9 mouse cellular contexts compared by ENCODE assay signal in the genomic region with DNA sequence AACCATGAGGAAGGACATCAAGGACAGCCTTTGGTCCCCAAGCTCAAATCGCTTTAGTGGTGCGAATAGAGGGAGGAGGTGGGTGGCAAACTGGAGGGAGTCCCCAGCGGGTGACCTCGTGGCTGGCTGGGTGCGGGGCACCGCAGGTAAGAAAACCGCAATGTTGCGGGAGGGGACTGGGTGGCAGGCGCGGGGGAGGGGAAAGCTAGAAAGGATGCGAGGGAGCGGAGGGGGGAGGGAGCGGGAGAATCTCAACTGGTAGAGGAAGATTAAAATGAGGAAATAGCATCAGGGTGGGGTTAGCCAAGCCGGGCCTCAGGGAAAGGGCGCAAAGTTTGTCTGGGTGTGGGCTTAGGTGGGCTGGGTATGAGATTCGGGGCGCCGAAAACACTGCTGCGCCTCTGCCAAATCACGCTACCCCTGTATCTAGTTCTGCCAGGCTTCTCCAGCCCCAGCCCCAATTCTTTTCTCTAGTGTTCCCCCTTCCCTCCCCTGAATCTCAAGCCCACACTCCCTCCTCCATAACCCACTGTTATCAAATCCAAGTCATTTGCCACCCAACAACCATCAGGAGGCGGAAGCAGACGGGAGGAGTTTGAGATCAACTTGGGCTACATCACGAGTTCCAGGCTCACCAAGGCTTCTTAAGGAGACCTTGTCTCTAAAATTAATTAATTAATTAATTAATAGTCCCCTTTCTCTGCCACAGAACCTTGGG. TPM values are rescaled to one million over a fixed set of nuclear protein-coding genes. Genes with fewer than 3 reads are reported as not detected.
DNase-seq lines count a peak whose midpoint lies in the region; ATAC-seq and TF ChIP-seq lines count a peak whose summit lies in the region.
"Had no signal": no experiment of that assay in that cellular context is flagged by ENCODE, and none has a peak within 500 bp of the region (broad histone marks: within the 10 kb centered on the region; RNA-seq: fewer than 3 reads in every experiment).

No protein-coding gene starts in this region.

- peak overlapping the region; percentile 39 for H3K4me2 ChIP-seq in lung, embryonic 14.5 days
- H3K4me2 ChIP-seq in heart, embryonic 15.5 days, result peak overlapping the region; percentile 62
- H3K4me2 ChIP-seq in limb, embryonic 13.5 days (replicated peaks), result peak overlapping the region; percentile 74
- peak overlapping the region; percentile 63 for H3K4me2 ChIP-seq in neural tube, embryonic 15.5 days

- no peak for ATAC-seq in lung, embryonic 14.5 days (ENCODE audit: insufficient read depth)
- ATAC-seq in heart, embryonic 15.5 days (replicated peaks; ENCODE audit: insufficient number of reproducible peaks, insufficient read depth, low FRiP score, low read depth), result no peak
- no peak for ATAC-seq in limb, embryonic 13.5 days (ENCODE audit: low FRiP score, low read depth)
- ATAC-seq in neural tube, embryonic 15.5 days (ENCODE audit: low FRiP score), result peak; percentile 61

- no peak for DNase-seq in lung, embryonic 14.5 days
- DNase-seq in lung, adult 18-20 months, result no peak
- no peak for DNase-seq in urinary bladder, postnatal 14 days (ENCODE audit: low spot score)
- DNase-seq in MN1 (ENCODE audit: low spot score), result no peak

- no peaks in the 10 kb centered on the region for H3K9me3 ChIP-seq in lung, embryonic 14.5 days (ENCODE audit: low read depth, low read length)
- no peaks in the 10 kb centered on the region for H3K9me3 ChIP-seq in heart, embryonic 15.5 days (replicated peaks)
- H3K9me3 ChIP-seq in limb, embryonic 13.5 days, result no peaks in the 10 kb centered on the region
- no peaks in the 10 kb centered on the region for H3K9me3 ChIP-seq in neural tube, embryonic 15.5 days (replicated peaks)

- no peaks in the 10 kb centered on the region for H3K4me1 ChIP-seq in lung, embryonic 14.5 days (ENCODE audit: insufficient read depth)
- peaks cover 3% of the 10 kb centered on the region for H3K4me1 ChIP-seq in cortical plate, adult 2 months (ENCODE audit: control insufficient read depth, insufficient read depth, low read length)
- peaks cover 19% of the 10 kb centered on the region for H3K4me1 ChIP-seq in heart, embryonic 15.5 days (replicated peaks)
- peaks cover 15% of the 10 kb centered on the region for H3K4me1 ChIP-seq in limb, embryonic 13.5 days
- H3K4me1 ChIP-seq in neural tube, embryonic 15.5 days, result peaks cover 19% of the 10 kb centered on the region

- H3K27me3 ChIP-seq in lung, embryonic 14.5 days (ENCODE audit: insufficient read depth, low read length), result peaks cover 36% of the 10 kb centered on the region
- peaks cover 48% of the 10 kb centered on the region for H3K27me3 ChIP-seq in heart, embryonic 15.5 days
- peaks cover 58% of the 10 kb centered on the region for H3K27me3 ChIP-seq in limb, embryonic 13.5 days
- H3K27me3 ChIP-seq in neural tube, embryonic 15.5 days (replicated peaks), result peaks cover 29% of the 10 kb centered on the region

- peak overlapping the region; percentile 7 for H3K4me3 ChIP-seq in lung, embryonic 14.5 days (ENCODE audit: low read depth, low read length)
- H3K4me3 ChIP-seq in cortical plate, adult 2 months (ENCODE audit: insufficient read depth, low read length), result peak overlapping the region; percentile 90
- peak overlapping the region; percentile 46 for H3K4me3 ChIP-seq in heart, embryonic 15.5 days
- peak overlapping the region; percentile 45 for H3K4me3 ChIP-seq in limb, embryonic 13.5 days
- peak overlapping the region; percentile 42 for H3K4me3 ChIP-seq in neural tube, embryonic 15.5 days (replicated peaks)

- H3K9ac ChIP-seq in lung, embryonic 14.5 days, result no peak overlapping the region
- 0 out of 2 replicates have a peak overlapping the region, but pooled peaks have one; percentile 18 for H3K9ac ChIP-seq in heart, embryonic 15.5 days
- peak overlapping the region; percentile 53 for H3K9ac ChIP-seq in limb, embryonic 13.5 days
- H3K9ac ChIP-seq in neural tube, embryonic 15.5 days (replicated peaks), result peak overlapping the region; percentile 45

- H3K36me3 ChIP-seq in lung, embryonic 14.5 days (ENCODE audit: insufficient read depth), result no peaks in the 10 kb centered on the region
- H3K36me3 ChIP-seq in heart, embryonic 15.5 days, result no peaks in the 10 kb centered on the region
- no peaks in the 10 kb centered on the region for H3K36me3 ChIP-seq in limb, embryonic 13.5 days
- H3K36me3 ChIP-seq in neural tube, embryonic 15.5 days, result no peaks in the 10 kb centered on the region

- TF ChIP-seq POLR2A in cortical plate, adult 2 months (IDR thresholded peaks at IDR 0.05; ENCODE audit: extremely low read depth, insufficient read depth, low read length), result no peak

- 3% methylated on average over 23 of the region's 23 CpGs for WGBS in lung, embryonic 14.5 days
- WGBS in heart, embryonic 15.5 days, result 2% methylated on average over 23 of the region's 23 CpGs
- WGBS in limb, embryonic 13.5 days, result 3% methylated on average over 23 of the region's 23 CpGs
- 4% methylated on average over 22 of the region's 23 CpGs for WGBS in neural tube, embryonic 15.5 days

- TF ChIP-seq CTCF in lung, embryonic 14.5 days (IDR thresholded peaks at IDR 0.05; ENCODE audit: low read depth), result no peak
- TF ChIP-seq CTCF in cortical plate, adult 2 months (IDR thresholded peaks at IDR 0.05; ENCODE audit: extremely low read depth, insufficient read depth, low read length), result no peak

- H3K27ac ChIP-seq in lung, embryonic 14.5 days (ENCODE audit: low read depth), result no peak overlapping the region
- peak overlapping the region; percentile 96 for H3K27ac ChIP-seq in cortical plate, adult 2 months (ENCODE audit: insufficient read depth, low read length)
- no peak overlapping the region for H3K27ac ChIP-seq in heart, embryonic 15.5 days
- H3K27ac ChIP-seq in limb, embryonic 13.5 days, result no peak overlapping the region
- no peak overlapping the region for H3K27ac ChIP-seq in neural tube, embryonic 15.5 days (replicated peaks)

RNA-seq across cellular contexts. Expression of gene Thy1, which starts 0.7 kb away (rescaled TPM):
- polyA plus RNA-seq in lung, embryonic 14.5 days (2014; fragmentation: Nextera tagmentation; extraction: Ambion mirVana), result 0.46 and 0.70 TPM in 2 replicates
- polyA plus RNA-seq in cortical plate, adult 2 months (2012; rRNA removed), result 1,180 and 1,226 TPM in 2 replicates
- 2.2 and 10.6 TPM in 2 replicates for polyA plus RNA-seq in heart, embryonic 15.5 days (2015; fragmentation: Nextera tagmentation; extraction: Ambion mirVana)
- polyA plus RNA-seq in limb, embryonic 13.5 days (2015; fragmentation: Nextera tagmentation; extraction: Ambion mirVana), result 3.4 and 5.1 TPM in 2 replicates
- polyA plus RNA-seq in neural tube, embryonic 15.5 days (2015; fragmentation: Nextera tagmentation; extraction: Ambion mirVana), result 13.0 and 26.6 TPM in 2 replicates

RNA-seq across cellular contexts. Expression of gene Usp2, which starts 23.0 kb away (rescaled TPM):
- 7.5 and 8.8 TPM in 2 replicates for polyA plus RNA-seq in lung, embryonic 14.5 days (2014; fragmentation: Nextera tagmentation; extraction: Ambion mirVana)
- polyA plus RNA-seq in cortical plate, adult 2 months (2012; rRNA removed), result 50.1 and 50.9 TPM in 2 replicates
- polyA plus RNA-seq in heart, embryonic 15.5 days (2015; fragmentation: Nextera tagmentation; extraction: Ambion mirVana), result 69.9 and 74.9 TPM in 2 replicates
- 14.6 and 14.7 TPM in 2 replicates for polyA plus RNA-seq in limb, embryonic 13.5 days (2015; fragmentation: Nextera tagmentation; extraction: Ambion mirVana)
- 13.1 and 13.3 TPM in 2 replicates for polyA plus RNA-seq in neural tube, embryonic 15.5 days (2015; fragmentation: Nextera tagmentation; extraction: Ambion mirVana)

RNA-seq across cellular contexts. Expression of gene Mfrp, which starts 57.7 kb away (rescaled TPM):
- 0.07 and 0.11 TPM in 2 replicates for polyA plus RNA-seq in lung, embryonic 14.5 days (2014; fragmentation: Nextera tagmentation; extraction: Ambion mirVana)
- 0.15 and 0.35 TPM in 2 replicates for polyA plus RNA-seq in cortical plate, adult 2 months (2012; rRNA removed)
- not detected in 2 replicates for polyA plus RNA-seq in heart, embryonic 15.5 days (2015; fragmentation: Nextera tagmentation; extraction: Ambion mirVana)
- 0.13 and 0.17 TPM in 2 replicates for polyA plus RNA-seq in limb, embryonic 13.5 days (2015; fragmentation: Nextera tagmentation; extraction: Ambion mirVana)
- 0.08 and 0.28 TPM in 2 replicates for polyA plus RNA-seq in neural tube, embryonic 15.5 days (2015; fragmentation: Nextera tagmentation; extraction: Ambion mirVana)
- polyA plus RNA-seq: liver, adult 2 months had no signal

Comparison
In these comparisons a context has a peak if more than half of its experiments do, and no peak if none do; other contexts are left out.
1. H3K4me3 ChIP-seq: peak in every context shown above with its lines; median percentile 90 in cortical plate, adult 2 months; 46 in heart, embryonic 15.5 days; 45 in limb, embryonic 13.5 days; 42 in neural tube, embryonic 15.5 days; 7 in lung, embryonic 14.5 days.
2. RNA of gene Thy1, which starts 0.7 kb away (polyA plus RNA-seq): 1,180 to 1,226 TPM in cortical plate, adult 2 months; 13.0 to 26.6 TPM in neural tube, embryonic 15.5 days, 3.4 to 5.1 TPM in limb, embryonic 13.5 days, 2.2 to 10.6 TPM in heart, embryonic 15.5 days and 0.46 to 0.70 TPM in lung, embryonic 14.5 days; every median in the first group is over 10 times any median in the second.
3. Peak in every context shown above with its lines, with median percentiles within 50 percentile points of each other: H3K4me2 ChIP-seq.